Mouse (Mus musculus) forebrain, embryonic 14.5 days (tissue): Measurements from ENCODE around the gene Ccdc121. TPM values are rescaled to one million over a fixed set of nuclear protein-coding genes. Genes with fewer than 3 reads are reported as not detected.

ENCODE experiments used
- ATAC-seq: fragments of 200-750 bp; cut with Nextera tagmentation; 2 replicates; pipeline ENCODE4 v1.8.0; 2017; ENCODE audit warnings: mild to moderate bottlenecking, moderate library complexity
- DNase-seq: peaks from one replicate; pipeline ENCODE4 v3.0.0-alpha.2; 2015; ENCODE audit warnings: low spot score
- H3K27ac ChIP-seq: fragments of 300-500 bp; sonication (generic); 2 replicates; pipeline ENCODE4 v1.5.1; 2014; ENCODE audit warnings: low read depth, mild to moderate bottlenecking, control low read depth, low read length, moderate library complexity
- H3K27me3 ChIP-seq: fragments of 300-500 bp; sonication (generic); replicated peaks from 2 replicates; pipeline ENCODE4 v1.6.1; 2014; ENCODE audit warnings: low read length, control low read depth, mixed read lengths; ENCODE audit not compliant: control insufficient read depth, insufficient read depth
- H3K36me3 ChIP-seq: fragments of 300-500 bp; sonication (generic); 2 replicates; pipeline ENCODE4 v1.6.1; 2014; ENCODE audit warnings: low read length, control low read depth; ENCODE audit not compliant: control insufficient read depth, insufficient read depth
- H3K4me1 ChIP-seq: fragments of 300-500 bp; sonication (generic); 2 replicates; pipeline ENCODE4 v1.6.1; 2014; ENCODE audit warnings: antibody characterized with exemption, low read length, control low read depth; ENCODE audit not compliant: control insufficient read depth, insufficient read depth
- H3K4me2 ChIP-seq: fragments of 300-500 bp; sonication (generic); 2 replicates; pipeline ENCODE4 v1.6.1; 2014; ENCODE audit warnings: mild to moderate bottlenecking, control low read depth, low read length
- H3K4me3 ChIP-seq: fragments of 300-500 bp; sonication (generic); 2 replicates; pipeline ENCODE4 v1.5.1; 2014; ENCODE audit warnings: low read depth, low read length, control low read depth
- H3K9ac ChIP-seq: fragments of 300-500 bp; sonication (generic); 2 replicates; pipeline ENCODE4 v1.6.1; 2014; ENCODE audit warnings: mild to moderate bottlenecking, low read length, control low read depth, moderate library complexity
- H3K9me3 ChIP-seq: fragments of 300-500 bp; sonication (generic); replicated peaks from 2 replicates; pipeline ENCODE4 v1.6.1; 2016; ENCODE audit warnings: low read length, control low read depth, mixed read lengths; ENCODE audit not compliant: control insufficient read depth
- WGBS: fragments of 180-500 bp; shearing (Covaris S2); extraction: QIAGEN DNeasy Blood & Tissue Kit; methylation state at CpG from one replicate; pipeline ENCODE4 v1.1.7; 2014; 5-methylcytosine and 5-hydroxymethylcytosine counted together
- polyA plus RNA-seq: library from polyadenylated mRNA; unstranded; fragments of >200 nt; fragmentation: Nextera tagmentation; extraction: Ambion mirVana; gene quantifications from 2 replicates; pipeline ENCODE4 v1.2.1, GENCODE M21; 2014

Ccdc121 gene
- polyA plus RNA-seq, 1 experiment from 2014 or later: 0.09 TPM

DNA sequence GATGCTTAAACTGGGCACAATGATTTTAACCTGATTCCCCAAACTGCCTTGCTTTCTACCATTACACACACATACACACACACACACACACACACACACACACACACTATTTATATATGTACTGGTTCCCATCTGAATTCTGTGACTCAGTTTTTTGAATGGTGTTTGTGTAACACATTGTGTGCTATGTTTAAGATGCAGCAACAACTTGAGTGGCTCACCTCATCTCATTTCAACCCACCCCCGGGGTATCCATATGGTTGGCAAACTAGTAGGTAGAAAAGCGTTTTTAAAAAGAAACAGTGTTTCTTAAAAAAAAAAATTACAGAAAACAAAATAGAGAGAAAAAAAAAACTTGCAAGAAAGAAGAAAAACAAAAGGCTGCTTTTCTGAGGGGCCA, 51.0 kb downstream of the Ccdc121 start:
- Histone ChIP-seq H3K36me3 (no peaks in the 10 kb centered on the region), H3K4me1 (no peaks in the 10 kb centered on the region), H3K27me3 (no peaks in the 10 kb centered on the region), H3K4me2 (no peak overlapping the region), H3K9me3 (no peaks in the 10 kb centered on the region), H3K9ac (no peak overlapping the region), H3K27ac (no peak overlapping the region), H3K4me3 (no peak overlapping the region)
- DNase-seq: no peak
- no peak for ATAC-seq
- 85% methylated on average over 2 of the region's 2 CpGs for WGBS

Other genes starting within 250 kb of the Ccdc121 start
- gene Cnih3, start 158.8 kb downstream of the Ccdc121 start, polyA plus RNA-seq: 17.0 and 27.9 TPM in 2 replicates
- gene Dnah14, start 65.1 kb upstream of the Ccdc121 start, polyA plus RNA-seq: 1.0 and 1.2 TPM in 2 replicates